Mouse (Mus musculus): ENCODE measurements around the gene Fat1. TPM values are rescaled to one million over a fixed set of nuclear protein-coding genes. Genes with fewer than 3 reads are reported as not detected.

The Fat1 gene
- polyA plus RNA-seq (2017; shearing (Covaris generic)), result not detected

GRCm38 (mm10) chr8:44934850-44935497 lies at the start of gene Fat1:
Gene Fat1 (plus strand): TSS chr8:44935447.

GRCm38 (mm10) chr8:45068759-45069386 lies 133.6 kb downstream of the Fat1 start, which contains the start of gene Mtnr1a:
Gene Mtnr1a (plus strand): TSS chr8:45069137.

Other genes starting within 250 kb of the Fat1 start
- gene Mtnr1a, start 133.7 kb downstream of the Fat1 start, polyA plus RNA-seq (2017; shearing (Covaris generic)), result not detected